Mouse (Mus musculus) lung, postnatal 36 days (tissue): ENCODE measurements around the gene Trpc4ap.

Source experiments
- DNase-seq: peaks from one replicate; pipeline ENCODE4 v3.0.0; 2022; ENCODE audit warnings: mixed read lengths

Trpc4ap gene

GRCm38 (mm10) chr2:155636881-155637280, 55.3 kb downstream of the Trpc4ap start:
- no peak for DNase-seq

- DNase-seq, result no peak
Observed at GRCm38 (mm10) chr2:155635961-155636360, 56.2 kb downstream of the Trpc4ap start.

GRCm38 (mm10) chr2:155634562-155634961, 57.6 kb downstream of the Trpc4ap start:
- DNase-seq, result no peak

GRCm38 (mm10) chr2:155633731-155634130, 58.5 kb downstream of the Trpc4ap start:
- no peak for DNase-seq

GRCm38 (mm10) chr2:155633121-155633520, 59.1 kb downstream of the Trpc4ap start:
- peak; percentile 74 for DNase-seq

- DNase-seq, result no peak
Observed at GRCm38 (mm10) chr2:155632138-155632936, 59.8 kb downstream of the Trpc4ap start.

GRCm38 (mm10) chr2:155630590-155631416, 61.4 kb downstream of the Trpc4ap start:
- no peak for DNase-seq

GRCm38 (mm10) chr2:155630153-155630552, 62.0 kb downstream of the Trpc4ap start:
- no peak for DNase-seq

GRCm38 (mm10) chr2:155629231-155629661, 62.9 kb downstream of the Trpc4ap start:
- no peak for DNase-seq

- no peak for DNase-seq
Observed at GRCm38 (mm10) chr2:155628519-155628918, 63.7 kb downstream of the Trpc4ap start.

GRCm38 (mm10) chr2:155628112-155628511, 64.1 kb downstream of the Trpc4ap start:
- no peak for DNase-seq

- DNase-seq, result peak; percentile 79
Observed at GRCm38 (mm10) chr2:155627030-155627738, 65.0 kb downstream of the Trpc4ap start.

GRCm38 (mm10) chr2:155626277-155626676, 65.9 kb downstream of the Trpc4ap start:
- no peak for DNase-seq

- DNase-seq, result no peak
Observed at GRCm38 (mm10) chr2:155624730-155625129, 67.5 kb downstream of the Trpc4ap start.

GRCm38 (mm10) chr2:155623996-155624395, 68.2 kb downstream of the Trpc4ap start:
- no peak for DNase-seq

- DNase-seq, result no peak
Observed at GRCm38 (mm10) chr2:155622606-155623005, 69.6 kb downstream of the Trpc4ap start.

GRCm38 (mm10) chr2:155619817-155620216, 72.4 kb downstream of the Trpc4ap start:
- DNase-seq, result peak; percentile 91

- DNase-seq, result no peak
Observed at GRCm38 (mm10) chr2:155616971-155617370, 75.2 kb downstream of the Trpc4ap start.

- no peak for DNase-seq
Observed at GRCm38 (mm10) chr2:155613953-155614352, 78.2 kb downstream of the Trpc4ap start.

- DNase-seq, result peak; percentile 85
Observed at GRCm38 (mm10) chr2:155613326-155613755, 78.8 kb downstream of the Trpc4ap start.

- DNase-seq, result no peak
Observed at GRCm38 (mm10) chr2:155611834-155612550, 80.2 kb downstream of the Trpc4ap start.

GRCm38 (mm10) chr2:155610978-155611377, 81.2 kb downstream of the Trpc4ap start, which contains the start of gene Myh7b:
TSS of gene Myh7b (plus strand) at chr2:155611212.
- DNase-seq, result no peak
